Mouse (Mus musculus) A20 (cell line): ENCODE measurements at regions not wholly inside any gene's neighbourhood (a gene's known extent, or its start where the extent isn't known, plus 50 kb on each side); places are given as distances from the start of the nearest gene placed in this dataset.

ENCODE experiments used
- DNase-seq: peaks from one replicate; pipeline ENCODE4 v3.0.0-alpha.2; 2011; ENCODE audit warnings: low read depth, low spot score

GRCm38 (mm10) chr6:121560852-121561251 lies 74.3 kb upstream of the A2m start:
- peak; percentile 49 for DNase-seq

GRCm38 (mm10) chr6:121560393-121560793 lies 74.8 kb upstream of the A2m start:
- no peak for DNase-seq

- DNase-seq, result peak; percentile 20
Measured at GRCm38 (mm10) chr6:121556481-121556880, 78.7 kb upstream of the A2m start.

- DNase-seq, result no peak
Measured at GRCm38 (mm10) chr6:121553501-121554132, 80.1 kb upstream of the Iqsec3 start.

GRCm38 (mm10) chr6:121533521-121533920 lies 60.0 kb upstream of the Iqsec3 start:
- DNase-seq, result no peak

GRCm38 (mm10) chr6:121532926-121533325 lies 59.4 kb upstream of the Iqsec3 start:
- peak; percentile 35 for DNase-seq

- DNase-seq, result no peak
Measured at GRCm38 (mm10) chr6:121531825-121532389, 58.4 kb upstream of the Iqsec3 start.

GRCm38 (mm10) chr6:121527281-121527680 lies 53.8 kb upstream of the Iqsec3 start:
- no peak for DNase-seq

- no peak for DNase-seq
Measured at GRCm38 (mm10) chr6:121526121-121526520, 52.6 kb upstream of the Iqsec3 start.

GRCm38 (mm10) chr6:121524613-121524970 lies 51.1 kb upstream of the Iqsec3 start:
- DNase-seq, result no peak

GRCm38 (mm10) chr6:121523882-121524612 lies 50.6 kb upstream of the Iqsec3 start:
- DNase-seq, result no peak
